Mouse (Mus musculus): Measurements from ENCODE around the gene Ankrd34a. TPM values are rescaled to one million over a fixed set of nuclear protein-coding genes. Genes with fewer than 3 reads are reported as not detected.
A peak's percentile ranks its signal among the peaks of the same experiment; 100 is the strongest.

Ankrd34a gene
- polyA plus RNA-seq, 1 experiment, result 0.63 TPM

DNA sequence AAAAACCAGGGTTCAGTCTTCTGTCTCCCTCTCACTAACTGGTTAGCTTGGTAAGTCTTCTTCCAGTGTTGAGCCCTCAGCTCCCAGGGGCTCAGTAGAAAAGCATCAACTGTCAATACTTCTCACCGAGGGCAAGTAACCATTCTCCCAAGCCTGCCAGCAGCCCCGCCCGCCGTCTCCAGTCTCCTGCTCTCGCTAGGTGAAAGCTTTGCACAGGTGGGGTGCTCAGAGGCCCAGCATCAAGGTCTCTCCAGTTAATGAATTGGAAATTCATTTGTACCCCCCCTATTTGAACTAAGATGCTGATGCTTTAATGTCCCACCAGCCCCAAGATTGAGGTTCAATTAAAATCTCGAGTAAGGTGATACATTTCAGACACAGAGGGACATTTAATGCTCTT is 15.3 kb upstream of the Ankrd34a start:
- Histone ChIP-seq H3K4me3 (ENCODE audit: low read depth, low read length) (no peak overlapping the region), H3K27ac (ENCODE audit: insufficient read depth, low read depth, low read length) (no peak overlapping the region), H3K36me3 (ENCODE audit: control insufficient read depth, insufficient read depth, low read length) (no peaks in the 10 kb centered on the region), H3K27me3 (ENCODE audit: control insufficient read depth, insufficient read depth, low read length) (no peaks in the 10 kb centered on the region), H3K4me1 (ENCODE audit: control insufficient read depth, insufficient read depth, insufficient read length, low read length) (peaks cover 8% of the 10 kb centered on the region)
- TF ChIP-seq CTCF (IDR thresholded peaks at IDR 0.05; ENCODE audit: extremely low read depth, insufficient read length, insufficient replicate concordance, low read depth, low read length), result no peak
- TF ChIP-seq POLR2A (IDR thresholded peaks at IDR 0.05; ENCODE audit: low read depth, low read length), result no peak
- 61% methylated on average over 6 of the region's 6 CpGs for WGBS

- Histone ChIP-seq H3K27me3 (ENCODE audit: control insufficient read depth, insufficient read depth, low read length) (no peaks in the 10 kb centered on the region), H3K27ac (ENCODE audit: insufficient read depth, low read depth, low read length) (no peak overlapping the region), H3K4me1 (ENCODE audit: control insufficient read depth, insufficient read depth, insufficient read length, low read length) (peaks cover 8% of the 10 kb centered on the region), H3K36me3 (ENCODE audit: control insufficient read depth, insufficient read depth, low read length) (no peaks in the 10 kb centered on the region), H3K4me3 (ENCODE audit: low read depth, low read length) (no peak overlapping the region)
- no peak for TF ChIP-seq POLR2A (IDR thresholded peaks at IDR 0.05; ENCODE audit: low read depth, low read length)
- WGBS, result 80% methylated on average over 16 of the region's 16 CpGs
Observed at GRCm38 (mm10) chr3:96581771-96582515, 14.5 kb upstream of the Ankrd34a start.

DNA sequence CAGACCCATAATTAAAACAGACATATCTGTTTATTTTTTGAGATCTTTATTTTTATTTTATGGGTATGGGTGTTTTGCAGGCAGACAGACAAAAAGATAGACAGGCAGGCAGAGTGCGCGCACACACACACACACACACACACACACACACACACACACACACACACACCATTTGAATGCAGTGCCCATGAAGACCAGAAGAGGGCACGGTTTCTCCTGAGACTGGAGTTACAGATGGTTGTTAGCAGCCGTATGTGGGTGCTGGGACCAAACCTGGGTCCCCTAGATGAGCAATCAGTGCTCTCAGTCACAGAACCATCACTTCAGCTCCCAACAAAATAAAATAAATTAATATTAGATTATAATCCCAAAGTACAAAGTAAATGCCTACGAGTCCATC is 13.1 kb upstream of the Ankrd34a start:
- TF ChIP-seq POLR2A (IDR thresholded peaks at IDR 0.05; ENCODE audit: low read depth, low read length) (no peak), CTCF (IDR thresholded peaks at IDR 0.05; ENCODE audit: extremely low read depth, insufficient read length, insufficient replicate concordance, low read depth, low read length) (no peak)
- WGBS, result 91% methylated on average over 5 of the region's 5 CpGs

GRCm38 (mm10) chr3:96590657-96591056 is 5.8 kb upstream of the Ankrd34a start:
- 93% methylated on average over 4 of the region's 4 CpGs for WGBS
- no peak for TF ChIP-seq POLR2A (IDR thresholded peaks at IDR 0.05; ENCODE audit: low read depth, low read length)
- no peak for TF ChIP-seq CTCF (IDR thresholded peaks at IDR 0.05; ENCODE audit: extremely low read depth, insufficient read length, insufficient replicate concordance, low read depth, low read length)
- no peaks in the 10 kb centered on the region for H3K4me1 ChIP-seq (ENCODE audit: control insufficient read depth, insufficient read depth, insufficient read length, low read length)
- no peak overlapping the region for H3K27ac ChIP-seq (ENCODE audit: insufficient read depth, low read depth, low read length)
- H3K27me3 ChIP-seq (ENCODE audit: control insufficient read depth, insufficient read depth, low read length), result no peaks in the 10 kb centered on the region; the same call in 1 of the 2 replicates
- H3K36me3 ChIP-seq (ENCODE audit: control insufficient read depth, insufficient read depth, low read length), result no peaks in the 10 kb centered on the region; the same call in 1 of the 2 replicates
- H3K4me3 ChIP-seq (ENCODE audit: low read depth, low read length), result no peak overlapping the region

More for the DNA sequence above, 13.1 kb upstream of the Ankrd34a start:
- Histone ChIP-seq H3K4me1 (ENCODE audit: control insufficient read depth, insufficient read depth, insufficient read length, low read length) (peaks cover 2% of the 10 kb centered on the region; the same call in 1 of the 2 replicates), H3K27ac (ENCODE audit: insufficient read depth, low read depth, low read length) (no peak overlapping the region), H3K4me3 (ENCODE audit: low read depth, low read length) (no peak overlapping the region), H3K36me3 (ENCODE audit: control insufficient read depth, insufficient read depth, low read length) (no peaks in the 10 kb centered on the region), H3K27me3 (ENCODE audit: control insufficient read depth, insufficient read depth, low read length) (no peaks in the 10 kb centered on the region)

GRCm38 (mm10) chr3:96593374-96593773 is 3.1 kb upstream of the Ankrd34a start:
- Histone ChIP-seq H3K27me3 (ENCODE audit: control insufficient read depth, insufficient read depth, low read length) (peaks cover 24% of the 10 kb centered on the region), H3K4me3 (ENCODE audit: low read depth, low read length) (peak overlapping the region; percentile 97), H3K27ac (ENCODE audit: insufficient read depth, low read depth, low read length) (peak overlapping the region; percentile 88), H3K36me3 (ENCODE audit: control insufficient read depth, insufficient read depth, low read length) (no peaks in the 10 kb centered on the region; the same call in 1 of the 2 replicates), H3K4me1 (ENCODE audit: control insufficient read depth, insufficient read depth, insufficient read length, low read length) (peaks cover 7% of the 10 kb centered on the region; the same call in 1 of the 2 replicates)
- TF ChIP-seq CTCF (IDR thresholded peaks at IDR 0.05; ENCODE audit: extremely low read depth, insufficient read length, insufficient replicate concordance, low read depth, low read length) (no peak), POLR2A (IDR thresholded peaks at IDR 0.05; ENCODE audit: low read depth, low read length) (no peak)
- WGBS, result 1% methylated on average over 10 of the region's 10 CpGs

- TF ChIP-seq POLR2A (IDR thresholded peaks at IDR 0.05; ENCODE audit: low read depth, low read length) (peak; percentile 44), CTCF (IDR thresholded peaks at IDR 0.05; ENCODE audit: extremely low read depth, insufficient read length, insufficient replicate concordance, low read depth, low read length) (0 out of 2 replicates have a peak, but pooled peaks have one; percentile 22)
- Histone ChIP-seq H3K4me1 (ENCODE audit: control insufficient read depth, insufficient read depth, insufficient read length, low read length) (peaks cover 11% of the 10 kb centered on the region; the same call in 1 of the 2 replicates), H3K27ac (ENCODE audit: insufficient read depth, low read depth, low read length) (peak within 1 kb of the TSS; percentile 88), H3K27me3 (ENCODE audit: control insufficient read depth, insufficient read depth, low read length) (peaks cover 30% of the 10 kb centered on the region), H3K4me3 (ENCODE audit: low read depth, low read length) (peak within 1 kb of the TSS; percentile 97), H3K36me3 (ENCODE audit: control insufficient read depth, insufficient read depth, low read length) (no peaks in the 10 kb centered on the region; the same call in 1 of the 2 replicates)
- 2% methylated on average over 38 of the region's 38 CpGs for WGBS
Observed at GRCm38 (mm10) chr3:96593790-96594560, 2.5 kb upstream of the Ankrd34a start, which contains the start of gene Polr3gl. TSS of gene Polr3gl (minus strand) at chr3:96594181.

DNA sequence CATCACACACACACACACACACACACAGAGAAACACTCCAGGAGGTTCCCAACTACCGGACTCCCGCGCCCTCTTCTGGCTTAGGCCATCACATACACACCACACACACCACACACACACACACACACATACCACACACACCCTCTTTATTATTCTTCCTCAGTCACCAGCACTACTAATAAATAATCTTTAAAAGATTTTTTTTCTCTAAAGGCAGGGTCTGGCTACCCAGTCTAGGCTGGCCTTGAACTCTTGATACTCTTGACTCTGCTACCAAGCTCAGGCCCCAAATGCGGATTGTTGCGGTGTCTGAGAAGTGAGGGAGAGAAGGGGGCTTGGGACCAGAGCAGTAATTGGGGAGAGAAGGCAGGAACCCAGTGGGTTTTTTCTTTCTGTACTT is 1.6 kb upstream of the Ankrd34a start:
- Histone ChIP-seq H3K4me1 (ENCODE audit: control insufficient read depth, insufficient read depth, insufficient read length, low read length) (peaks cover 11% of the 10 kb centered on the region; the same call in 1 of the 2 replicates), H3K27me3 (ENCODE audit: control insufficient read depth, insufficient read depth, low read length) (peaks cover 32% of the 10 kb centered on the region), H3K4me3 (ENCODE audit: low read depth, low read length) (no peak overlapping the region), H3K27ac (ENCODE audit: insufficient read depth, low read depth, low read length) (no peak overlapping the region), H3K36me3 (ENCODE audit: control insufficient read depth, insufficient read depth, low read length) (no peaks in the 10 kb centered on the region; the same call in 1 of the 2 replicates)
- TF ChIP-seq CTCF (IDR thresholded peaks at IDR 0.05; ENCODE audit: extremely low read depth, insufficient read length, insufficient replicate concordance, low read depth, low read length), result no peak
- TF ChIP-seq POLR2A (IDR thresholded peaks at IDR 0.05; ENCODE audit: low read depth, low read length), result no peak
- WGBS, result 79% methylated on average over 5 of the region's 5 CpGs

All from small intestine, adult 2 months (tissue).